Mouse (Mus musculus): ENCODE results near the gene Edn2.

The Edn2 gene

DNA sequence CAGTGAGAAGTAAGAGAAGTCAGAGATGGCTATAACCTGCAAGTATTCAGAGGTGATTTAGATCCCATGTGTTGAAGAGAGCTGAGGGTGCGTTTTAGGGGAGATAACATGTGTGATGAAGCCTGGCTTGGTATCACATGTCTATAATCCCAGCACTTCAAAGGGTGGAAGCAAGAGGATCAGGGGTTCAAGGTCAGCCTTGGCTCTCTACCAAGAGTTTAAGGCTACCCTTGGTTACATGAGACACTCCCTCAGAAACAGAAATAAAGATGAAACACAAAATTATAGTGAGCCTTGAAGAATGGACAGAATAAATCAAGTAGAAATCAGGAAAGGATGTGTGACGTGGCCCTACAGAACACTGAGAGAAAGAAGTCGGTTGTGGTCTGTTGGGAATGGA is 7.3 kb upstream of the Edn2 start:
- no peak for DNase-seq (ENCODE audit: low spot score in 2 of 2)

GRCm38 (mm10) chr4:120158714-120159310 is 2.2 kb upstream of the Edn2 start:
- DNase-seq (ENCODE audit: low spot score in 2 of 2): no peak

GRCm38 (mm10) chr4:120162586-120162985 is 1.6 kb downstream of the Edn2 start:
- DNase-seq (ENCODE audit: low spot score in 2 of 2): no peak

GRCm38 (mm10) chr4:120163242-120163641 is 2.2 kb downstream of the Edn2 start:
- DNase-seq (ENCODE audit: low spot score in 2 of 2): no peak

DNA sequence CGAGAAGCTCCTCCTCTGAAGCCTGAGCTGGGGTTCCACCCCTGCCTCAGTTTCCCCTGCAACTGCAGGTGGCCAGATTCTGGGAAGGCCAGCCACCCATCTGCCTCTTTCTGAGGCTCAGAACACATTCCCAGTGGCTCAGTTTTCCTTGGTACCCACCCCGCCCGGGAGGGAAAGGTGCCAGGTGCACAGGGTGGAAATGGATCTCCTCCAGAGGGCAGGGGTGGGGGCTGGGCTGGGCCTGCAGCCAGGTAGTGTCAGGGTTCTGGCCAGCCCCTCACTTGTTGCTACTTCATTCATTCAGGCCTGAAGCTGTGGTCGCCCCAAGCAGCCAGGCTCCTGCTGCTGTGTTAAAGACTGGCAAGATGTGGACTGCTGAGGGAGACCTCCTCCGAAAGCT is 3.3 kb downstream of the Edn2 start:
- no peak for DNase-seq (ENCODE audit: low spot score in 2 of 2)

DNA sequence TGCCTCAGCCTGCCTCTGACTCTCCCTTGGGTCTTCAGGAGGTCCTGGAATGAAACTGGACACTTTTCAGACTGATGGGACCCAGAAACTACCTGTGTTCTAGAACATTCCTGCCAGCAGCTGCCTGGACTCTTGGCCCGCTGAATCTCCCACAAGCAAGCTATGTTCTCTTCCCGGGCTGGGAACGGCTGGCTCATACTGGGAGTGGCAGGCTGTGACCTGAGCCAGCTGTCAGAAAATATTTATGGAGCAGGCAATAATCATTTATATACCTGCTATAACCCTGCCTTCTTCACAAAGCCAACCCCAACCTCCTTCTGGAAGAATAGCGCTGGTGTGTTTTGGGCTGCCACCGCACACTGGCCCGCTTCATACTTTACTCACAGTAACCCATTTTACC is 6.8 kb downstream of the Edn2 start:
- no peak for DNase-seq (ENCODE audit: low spot score in 2 of 2)

- no peak for DNase-seq (ENCODE audit: low spot score in 2 of 2)
These were observed 7.3 kb downstream of the Edn2 start for GRCm38 (mm10) chr4:120168346-120168745.

DNA sequence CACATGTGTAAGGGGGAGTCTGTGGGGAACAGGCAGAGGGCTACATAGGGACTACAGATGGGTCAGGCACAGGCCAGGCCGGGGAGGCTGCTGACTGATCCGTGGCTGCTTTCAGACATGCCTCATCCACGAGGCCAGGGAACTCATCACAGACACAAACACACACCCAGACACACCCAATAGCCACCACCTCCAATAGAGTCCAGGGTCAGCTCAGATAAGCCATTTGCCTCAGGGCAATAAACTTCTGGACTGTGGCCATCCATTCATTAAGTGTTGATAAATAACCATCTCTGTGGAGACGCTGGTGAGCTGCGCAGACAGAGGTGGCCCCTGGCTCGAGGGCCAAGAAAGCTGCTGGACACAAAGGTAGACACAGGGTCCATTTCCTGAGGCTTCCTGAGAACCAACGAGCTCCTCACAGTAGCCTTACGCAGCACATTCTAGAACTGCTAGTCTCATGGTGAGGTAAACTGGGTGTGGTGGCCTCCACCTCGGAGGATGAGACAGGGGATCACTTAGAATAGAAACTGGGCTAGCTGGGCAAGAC is 9.5 kb downstream of the Edn2 start:
- no peak for DNase-seq (ENCODE audit: low spot score in 2 of 2)

- DNase-seq (ENCODE audit: low spot score in 2 of 2): no peak
These were observed 11.2 kb downstream of the Edn2 start for GRCm38 (mm10) chr4:120172050-120172684.

GRCm38 (mm10) chr4:120179123-120179522 is 18.1 kb downstream of the Edn2 start:
- DNase-seq (ENCODE audit: low spot score in 2 of 2): no peak

DNA sequence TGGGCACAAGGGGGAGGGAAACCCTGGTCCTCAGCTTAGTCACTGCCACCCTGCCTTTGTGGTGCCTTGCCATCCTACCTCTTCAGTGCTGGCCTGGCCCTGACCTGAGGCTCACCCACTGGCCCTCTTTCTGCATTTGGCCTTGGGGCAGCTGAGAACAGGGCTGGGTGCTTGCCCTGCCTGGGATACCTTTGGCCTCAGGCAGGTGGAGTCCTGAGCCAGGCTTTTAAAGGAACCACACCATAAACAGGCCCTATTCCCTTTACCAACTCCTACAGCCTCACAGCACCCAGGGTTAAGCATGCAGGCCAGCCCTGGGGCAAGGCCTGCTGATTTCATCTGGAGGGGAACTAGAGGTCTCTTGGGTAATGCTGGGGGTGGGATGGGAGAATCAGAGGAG is 19.5 kb downstream of the Edn2 start:
- DNase-seq (ENCODE audit: low spot score in 2 of 2): no peak

DNA sequence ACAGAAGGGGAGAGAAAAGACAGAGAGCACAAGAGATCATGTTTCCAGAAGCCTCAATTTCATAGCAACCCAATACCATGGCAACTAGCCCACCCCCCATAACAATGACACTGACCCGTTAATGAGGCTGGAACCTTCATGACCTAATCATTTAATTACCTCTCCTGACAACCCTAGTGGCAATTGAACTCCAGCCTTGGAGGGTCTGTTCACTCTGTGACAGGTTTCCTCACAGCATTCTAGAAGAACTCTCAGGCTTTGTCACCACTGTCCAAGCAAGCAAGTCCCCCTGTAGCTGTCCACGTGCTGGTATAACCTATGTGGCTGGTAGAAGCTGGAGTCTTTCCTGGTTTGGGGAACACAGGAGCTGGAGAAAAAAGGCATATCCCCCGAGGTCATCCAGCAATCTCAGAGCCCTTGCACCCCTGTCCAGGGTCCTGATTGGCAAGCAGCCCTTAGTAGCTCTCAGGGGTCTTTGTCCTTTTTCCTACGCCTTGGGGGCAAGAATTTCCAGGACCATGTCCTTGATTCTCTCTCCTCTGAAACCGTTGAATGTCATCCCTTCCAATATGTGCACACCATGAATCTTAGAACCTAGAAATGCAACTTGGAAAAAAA is 23.5 kb downstream of the Edn2 start:
- DNase-seq (ENCODE audit: low spot score in 2 of 2): no peak

GRCm38 (mm10) chr4:120186441-120186840 is 25.4 kb downstream of the Edn2 start:
- DNase-seq (ENCODE audit: low spot score in 2 of 2): no peak

DNA sequence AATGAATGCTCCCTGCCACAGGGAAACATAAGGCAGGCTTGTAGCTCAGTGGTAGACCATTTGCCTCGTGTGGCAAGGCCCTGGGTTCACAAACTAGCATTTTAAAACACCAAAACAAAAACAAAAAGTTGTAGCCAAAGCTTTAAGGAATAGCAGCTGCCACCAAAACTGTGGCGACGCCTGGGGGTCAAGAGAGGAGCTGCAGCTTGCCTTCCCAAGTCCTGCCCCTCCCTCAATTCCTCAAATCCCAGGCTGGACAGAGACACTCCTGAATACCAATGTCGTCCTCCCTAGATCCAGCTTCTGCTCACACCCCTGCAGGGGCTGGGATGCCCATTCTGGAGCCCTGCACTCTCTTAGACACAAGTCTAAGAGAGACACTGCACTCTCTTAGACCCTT is 25.9 kb downstream of the Edn2 start:
- no peak for DNase-seq (ENCODE audit: low spot score in 2 of 2)

- DNase-seq (ENCODE audit: low spot score in 2 of 2): no peak
These were observed 27.2 kb downstream of the Edn2 start for GRCm38 (mm10) chr4:120188204-120188603.

DNA sequence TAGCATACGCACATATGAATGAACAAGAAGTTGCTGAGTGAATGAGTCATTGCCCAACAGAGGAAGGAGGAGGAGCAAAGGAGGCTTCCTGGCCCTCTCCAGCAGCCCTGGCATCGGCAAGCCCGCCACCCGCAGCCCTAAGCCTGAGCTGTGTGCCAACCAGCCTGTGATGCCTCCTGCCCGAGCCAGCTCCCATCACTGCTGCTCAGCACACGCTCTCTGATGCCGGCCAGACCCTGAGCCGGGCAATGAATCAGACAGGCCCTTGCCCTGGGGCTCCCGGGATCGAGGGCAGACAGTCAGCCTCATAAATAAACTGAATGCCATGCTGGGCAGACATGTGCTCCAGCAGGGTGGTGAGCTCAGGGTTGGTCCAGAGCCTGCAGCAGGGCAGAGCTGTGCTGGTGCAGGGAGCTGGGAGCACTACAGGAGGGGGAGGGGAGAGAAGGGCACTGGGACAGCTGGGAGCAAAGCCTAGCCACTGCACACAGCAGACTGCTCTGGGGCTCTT is 27.7 kb downstream of the Edn2 start:
- DNase-seq (ENCODE audit: low spot score in 2 of 2): no peak

DNA sequence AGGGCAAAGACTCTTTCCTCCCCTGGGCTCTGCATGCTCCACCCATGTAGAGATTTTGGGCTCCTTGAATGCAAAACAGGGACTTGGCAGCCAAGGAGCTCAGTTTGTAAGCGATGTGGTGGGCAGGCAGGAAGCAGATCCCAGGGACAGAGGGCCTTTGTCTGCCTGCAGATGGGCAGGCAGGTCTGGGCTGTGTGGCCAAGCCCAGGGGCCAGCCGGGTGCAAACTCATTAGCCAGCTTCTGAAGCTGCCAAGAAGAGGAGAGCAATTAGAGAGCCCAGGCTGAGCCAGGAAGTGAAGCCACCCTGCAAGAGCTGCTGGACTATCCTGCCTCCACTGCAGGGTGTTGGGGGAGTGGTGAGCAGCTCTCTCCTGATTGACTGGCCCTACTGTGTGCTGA is 28.9 kb downstream of the Edn2 start:
- DNase-seq (ENCODE audit: low spot score in 2 of 2): no peak

- no peak for DNase-seq (ENCODE audit: low spot score in 2 of 2)
These were observed 31.0 kb downstream of the Edn2 start for GRCm38 (mm10) chr4:120191987-120192386.

DNA sequence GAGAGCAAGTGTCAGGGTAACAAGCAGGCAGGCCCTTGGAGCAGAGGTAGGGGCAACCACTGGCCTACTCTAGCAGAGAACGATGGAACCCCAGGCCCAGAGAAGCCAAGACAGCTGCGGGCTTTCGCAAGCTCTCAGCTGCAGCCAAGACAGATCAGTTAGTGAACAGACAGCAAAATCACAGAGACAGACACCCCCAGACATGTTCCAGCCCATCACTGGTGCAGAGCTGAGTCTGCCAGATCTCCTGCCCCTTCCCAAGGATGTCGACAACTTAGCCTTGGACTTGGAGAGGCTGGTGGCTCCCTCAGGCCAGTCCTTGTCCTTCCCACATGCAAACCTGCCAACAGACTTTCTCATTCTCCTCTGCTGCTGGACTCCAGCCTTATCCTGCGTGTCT is 33.0 kb downstream of the Edn2 start:
- DNase-seq (ENCODE audit: low spot score in 2 of 2): no peak

- DNase-seq (ENCODE audit: low spot score in 2 of 2): no peak
These were observed 34.0 kb downstream of the Edn2 start for GRCm38 (mm10) chr4:120194965-120195364.

GRCm38 (mm10) chr4:120199184-120199885 is 38.3 kb downstream of the Edn2 start:
- no peak for DNase-seq (ENCODE audit: low spot score in 2 of 2)

DNA sequence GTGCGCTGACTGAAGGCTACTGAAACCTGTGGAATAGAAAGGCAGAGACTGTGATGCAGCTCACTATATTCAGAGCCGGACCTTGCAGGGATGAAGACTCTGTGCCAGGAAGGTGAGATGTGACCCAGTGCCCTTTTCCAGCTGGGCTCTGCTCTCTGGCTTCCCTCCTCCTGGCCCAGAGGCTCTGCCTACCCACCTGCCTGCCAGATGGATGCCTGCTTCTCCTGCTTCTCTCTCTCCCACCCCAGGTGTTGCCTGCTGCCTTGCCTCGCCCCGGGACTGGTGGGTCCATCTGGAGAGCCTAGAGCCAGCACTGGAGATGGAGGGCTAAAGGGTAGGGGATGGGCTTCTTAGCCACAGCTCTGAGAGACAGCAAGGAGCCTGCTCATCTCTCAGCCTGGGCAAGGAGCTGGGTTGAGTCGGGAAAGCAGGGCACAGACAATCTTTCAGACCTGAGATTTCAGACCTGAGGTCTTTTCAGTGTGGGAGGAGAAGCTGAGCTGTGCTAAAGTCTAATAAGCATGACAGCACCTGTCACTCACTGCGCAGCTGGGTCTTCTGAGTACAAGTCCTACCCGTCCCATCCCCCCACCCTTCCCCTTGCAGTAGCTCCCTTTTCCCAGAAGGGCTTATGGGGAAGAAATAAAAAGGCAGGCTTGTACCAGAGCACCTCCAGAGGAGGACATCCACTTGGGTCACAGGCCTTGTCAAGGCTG is 39.7 kb downstream of the Edn2 start:
- no peak for DNase-seq (ENCODE audit: low spot score in 2 of 2)

Measured in thymus, postnatal 10 days (tissue).